Mouse (Mus musculus): ENCODE measurements around the gene Gpatch8. TPM values are rescaled to one million over a fixed set of nuclear protein-coding genes. Genes with fewer than 3 reads are reported as not detected.

The Gpatch8 gene
- 12.9 and 19.4 TPM in 2 replicates for polyA plus RNA-seq (2012; rRNA removed; ENCODE audit: low replicate concordance)

DNA sequence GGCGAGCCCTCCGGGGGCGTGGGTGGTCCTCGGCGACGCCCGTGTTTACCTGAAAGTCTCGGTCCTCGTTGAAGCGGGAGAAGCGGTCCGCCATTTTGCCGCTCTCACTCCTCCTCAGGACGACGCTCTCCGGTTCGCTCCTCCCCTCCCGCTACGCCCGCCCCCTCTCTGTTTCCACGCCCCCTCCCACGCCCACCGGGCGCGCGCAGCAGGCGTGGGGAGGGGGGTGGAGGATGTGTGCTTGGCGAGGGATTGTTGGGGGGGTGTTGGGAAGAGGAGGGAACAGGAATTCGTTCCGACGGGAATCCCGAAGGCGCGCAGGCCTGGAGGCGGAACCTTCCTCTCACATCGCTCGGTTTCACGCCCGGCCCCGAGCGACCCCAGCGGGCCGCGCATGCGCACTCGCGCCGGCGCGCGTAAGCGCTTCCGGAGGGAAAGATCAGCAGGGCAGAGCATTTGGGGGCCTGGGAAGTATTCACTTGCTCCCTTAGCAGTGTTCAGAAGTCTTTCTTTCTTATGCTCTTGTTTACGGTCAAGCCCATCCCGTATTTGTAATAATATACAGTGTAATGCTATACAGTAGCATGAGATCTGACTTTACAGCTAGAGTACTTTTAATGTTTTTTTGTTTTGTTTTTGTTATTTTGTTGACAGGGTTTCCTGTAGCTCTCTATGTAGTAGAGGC, at the start of gene Gpatch8:
Gene Gpatch8 (minus strand): TSS at position 362 of the 685 bp plus-strand sequence.

DNA sequence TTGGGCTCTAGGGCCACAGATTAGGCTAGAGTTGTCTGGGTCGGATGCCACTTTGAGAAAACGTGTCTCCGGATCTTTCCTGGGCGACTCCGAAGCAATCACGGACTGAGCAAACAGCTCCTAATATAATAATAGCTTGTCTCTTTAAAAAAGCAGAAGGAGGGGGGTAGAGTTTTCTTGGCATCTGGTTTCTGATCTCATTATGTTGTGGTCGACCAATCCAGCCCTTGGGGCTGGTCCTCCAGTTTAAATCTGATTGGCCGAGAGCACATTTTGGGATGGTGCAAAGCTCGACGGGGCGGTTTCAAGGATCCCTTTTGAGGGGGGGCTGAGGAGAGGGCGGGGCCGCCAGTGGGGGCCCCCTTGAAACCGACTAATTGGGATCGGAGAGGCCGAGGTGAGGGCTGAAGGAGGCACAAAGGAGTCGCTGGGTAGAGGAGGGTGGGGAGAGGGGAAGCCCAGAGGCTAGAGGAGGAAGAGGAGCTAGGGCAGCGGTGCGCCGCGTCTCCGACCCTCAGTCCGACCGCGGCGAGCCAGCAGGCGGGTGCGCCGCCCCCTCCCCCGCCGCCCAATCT, 47.9 kb upstream of the Gpatch8 start, which contains the start of gene Fzd2:
Gene Fzd2 (plus strand): TSS at position 387 of the 575 bp plus-strand sequence.

DNA sequence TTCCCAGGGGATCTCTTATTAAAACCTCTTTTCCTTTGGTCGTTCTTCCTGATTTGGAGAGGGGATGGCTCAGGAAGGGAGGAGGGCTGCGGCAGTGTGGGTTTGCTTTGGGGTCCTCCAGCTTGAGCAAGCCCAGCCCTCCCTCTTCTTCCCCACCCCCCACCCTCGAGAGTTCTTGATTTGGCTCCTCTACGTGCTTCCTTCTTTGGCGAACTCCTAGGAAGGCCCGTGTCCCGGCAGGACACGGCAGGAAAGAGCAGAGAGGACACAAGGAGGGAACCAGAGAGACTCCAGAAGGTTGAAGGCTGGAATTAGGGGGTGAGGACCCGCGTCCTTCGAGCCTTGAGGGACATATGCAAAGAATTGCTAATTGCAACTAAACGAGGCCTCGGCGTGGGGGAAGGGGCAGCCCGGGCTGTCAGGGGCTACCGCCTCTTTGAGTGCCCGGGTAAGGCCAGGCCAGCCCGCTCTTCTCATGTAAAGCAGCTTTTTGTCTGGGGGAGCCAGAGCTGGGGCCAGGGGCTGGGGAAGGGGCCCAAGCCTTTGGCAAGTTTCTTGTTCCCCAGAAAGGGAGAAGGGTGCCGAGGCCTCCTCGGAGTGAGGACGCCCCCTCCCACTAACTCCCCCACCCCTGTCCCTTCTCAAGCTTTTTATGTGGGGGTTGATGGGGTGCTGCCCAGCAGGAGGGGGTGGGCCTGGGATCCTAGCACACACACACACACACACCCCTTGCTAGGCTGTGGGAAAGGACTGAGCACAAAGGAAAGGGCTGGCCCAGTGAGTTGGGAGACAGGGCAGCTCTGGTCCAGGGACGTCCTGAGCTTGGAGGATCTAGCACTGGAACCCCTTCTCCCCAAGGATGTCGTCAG, 23.2 kb upstream of the Gpatch8 start, which contains the start of gene Gm11627:
Gene Gm11627 (minus strand): TSS at position 297 of the 869 bp plus-strand sequence.

DNA sequence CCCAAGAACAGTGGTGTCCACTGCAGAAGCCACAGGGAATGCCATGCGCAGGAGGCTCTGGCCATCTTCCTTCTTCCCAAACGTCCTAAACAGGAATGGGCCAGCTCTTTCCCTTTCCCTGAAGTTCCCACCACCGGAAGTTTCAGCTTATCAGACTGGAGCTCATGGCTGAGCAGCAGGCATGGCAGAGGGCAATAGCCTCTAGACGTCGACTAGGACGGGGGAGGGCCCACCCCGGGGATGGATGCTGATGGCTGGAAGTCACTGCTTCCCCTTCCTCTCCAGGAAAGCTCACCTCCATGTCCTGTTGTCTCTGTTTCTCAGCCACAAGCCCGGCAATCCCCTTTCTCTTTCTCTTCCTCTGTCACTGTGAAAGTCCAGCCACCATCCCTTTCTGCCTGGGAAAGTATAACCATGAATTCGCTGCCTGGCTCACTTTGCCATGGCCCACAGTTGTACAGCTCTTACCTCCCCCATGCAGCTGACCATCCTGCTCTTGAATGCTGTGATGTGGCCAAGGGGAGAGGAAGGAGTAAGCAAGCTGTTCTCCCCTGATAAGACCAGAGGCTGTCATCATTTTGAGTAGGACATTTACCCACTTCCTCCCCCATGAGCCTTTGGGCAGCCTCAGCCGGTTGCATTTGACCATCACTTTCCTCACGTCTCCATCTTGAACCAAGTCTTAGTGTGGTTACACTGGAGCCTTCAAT, 86.4 kb downstream of the Gpatch8 start, which contains the start of gene Itga2b:
Gene Itga2b (minus strand): TSS at position 475 of the 710 bp plus-strand sequence.

DNA sequence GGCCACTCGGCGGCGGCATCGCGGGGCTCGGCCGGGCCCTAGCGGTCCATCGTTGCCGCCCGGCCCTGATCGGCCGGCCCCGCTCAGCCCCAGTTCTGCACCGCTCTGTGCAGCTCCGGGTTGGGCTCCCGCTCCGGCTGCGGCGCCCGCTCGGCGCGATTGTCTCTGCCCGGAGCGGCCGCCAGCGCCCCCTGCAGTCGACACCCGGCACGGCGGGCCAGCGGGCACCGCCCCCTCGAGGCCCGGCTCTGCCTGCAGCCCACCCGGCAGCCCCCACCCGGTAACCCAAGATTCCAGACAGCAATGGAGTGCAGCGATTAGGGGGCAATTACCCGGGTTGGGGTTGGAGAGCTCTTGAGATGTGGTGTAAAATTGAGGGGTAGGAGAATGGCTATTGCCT, 108.7 kb downstream of the Gpatch8 start, which contains the start of gene Fam171a2:
Gene Fam171a2 (minus strand): TSS at position 186 of the 400 bp plus-strand sequence.

DNA sequence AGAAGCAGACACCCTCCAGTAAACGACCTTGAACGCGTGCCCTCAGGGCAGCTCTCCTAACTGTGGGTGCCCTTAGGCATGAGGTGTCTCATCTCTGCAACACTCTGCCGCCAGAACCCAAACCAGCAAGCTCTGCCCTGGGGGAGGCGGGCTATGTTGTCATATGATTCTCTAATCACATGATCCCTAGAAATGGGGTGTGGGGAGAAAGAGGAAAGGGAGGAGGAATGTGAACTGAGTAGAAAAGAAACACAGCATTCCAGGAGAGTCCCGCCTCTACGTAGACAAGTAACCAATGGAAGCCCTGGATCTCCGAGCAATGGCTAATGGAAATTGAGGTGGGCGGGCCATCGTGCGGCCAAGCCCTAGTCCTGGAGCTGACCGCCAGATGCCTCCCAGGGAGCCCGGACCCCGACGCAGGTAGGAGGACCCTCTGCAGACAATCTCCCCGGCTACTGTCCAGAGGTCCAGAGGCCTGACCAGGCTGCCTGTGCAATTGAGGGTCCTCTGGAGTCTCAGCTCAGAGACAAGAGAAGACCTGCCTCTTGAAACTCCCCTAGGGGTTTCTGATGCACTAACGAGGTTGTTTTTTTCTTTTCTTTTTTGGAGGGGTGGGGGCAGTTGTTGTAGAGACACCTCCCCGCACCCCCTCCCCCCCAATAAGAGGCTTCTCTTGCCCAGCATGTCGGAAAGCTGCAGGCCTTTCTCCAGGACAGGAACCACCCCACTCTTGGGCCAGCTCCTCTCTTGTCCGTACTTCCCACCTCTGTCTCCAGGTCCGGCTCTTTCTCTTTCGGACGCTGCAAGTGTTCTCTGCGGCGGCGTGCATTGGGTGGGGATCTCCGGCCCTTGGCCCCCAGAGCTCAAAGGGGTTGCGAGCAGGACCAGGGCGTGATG, 125.8 kb downstream of the Gpatch8 start, which contains the start of gene Grn:
Gene Grn (plus strand): TSS at position 195 of the 897 bp plus-strand sequence.

Other genes starting within 250 kb of the Gpatch8 start
- 21.4 and 45.7 TPM in 2 replicates for gene Ubtf, start 236.7 kb downstream of the Gpatch8 start, polyA plus RNA-seq (2012; rRNA removed; ENCODE audit: low replicate concordance)
- gene Slc4a1, start 190.2 kb downstream of the Gpatch8 start, polyA plus RNA-seq (2012; rRNA removed; ENCODE audit: low replicate concordance): 0.08 and 0.10 TPM in 2 replicates
- gene Rundc3a, start 163.0 kb downstream of the Gpatch8 start, polyA plus RNA-seq (2012; rRNA removed; ENCODE audit: low replicate concordance): 0.83 and 3.7 TPM in 2 replicates
- gene Slc25a39, start 148.4 kb downstream of the Gpatch8 start, polyA plus RNA-seq (2012; rRNA removed; ENCODE audit: low replicate concordance): 493 and 498 TPM in 2 replicates
- gene Grn, start 126.1 kb downstream of the Gpatch8 start, polyA plus RNA-seq (2012; rRNA removed; ENCODE audit: low replicate concordance): 332 and 384 TPM in 2 replicates
- gene Fam171a2, start 108.7 kb downstream of the Gpatch8 start, polyA plus RNA-seq (2012; rRNA removed; ENCODE audit: low replicate concordance): 10.4 and 71.8 TPM in 2 replicates
- gene Itga2b, start 86.3 kb downstream of the Gpatch8 start, polyA plus RNA-seq (2012; rRNA removed; ENCODE audit: low replicate concordance): 5.7 and 10.0 TPM in 2 replicates
- 3.0 and 6.1 TPM in 2 replicates for gene Gm11627, start 23.1 kb upstream of the Gpatch8 start, polyA plus RNA-seq (2012; rRNA removed; ENCODE audit: low replicate concordance)
- 14.0 and 112 TPM in 2 replicates for gene Fzd2, start 48.0 kb upstream of the Gpatch8 start, polyA plus RNA-seq (2012; rRNA removed; ENCODE audit: low replicate concordance)
- gene Meioc, start 107.3 kb upstream of the Gpatch8 start, polyA plus RNA-seq (2012; rRNA removed; ENCODE audit: low replicate concordance): not detected in 2 replicates
- gene Ccdc43, start 141.4 kb upstream of the Gpatch8 start, polyA plus RNA-seq (2012; rRNA removed; ENCODE audit: low replicate concordance): 9.4 and 9.5 TPM in 2 replicates
- 4.0 and 13.2 TPM in 2 replicates for gene Adam11, start 205.0 kb upstream of the Gpatch8 start, polyA plus RNA-seq (2012; rRNA removed; ENCODE audit: low replicate concordance)

Measured in subcutaneous adipose tissue, adult 2 months (tissue).